Mouse (Mus musculus) liver, embryonic 16.5 days (tissue): Measurements from ENCODE around the gene Sertad4. TPM values are rescaled to one million over a fixed set of nuclear protein-coding genes. Genes with fewer than 3 reads are reported as not detected.

Experiments used
- ATAC-seq: fragments of 200-750 bp; cut with Nextera tagmentation; 2 replicates; pipeline ENCODE4 v1.8.0; 2017; ENCODE audit warnings: low read depth, mild to moderate bottlenecking, moderate number of reproducible peaks, moderate library complexity
- H3K27ac ChIP-seq: fragments of 300-500 bp; sonication (generic); 2 replicates; pipeline ENCODE4 v1.5.1; 2014; ENCODE audit warnings: mild to moderate bottlenecking, low read length
- H3K27me3 ChIP-seq: fragments of 300-500 bp; sonication (generic); 2 replicates; pipeline ENCODE4 v1.6.1; 2014; ENCODE audit warnings: low read depth, low read length, mixed read lengths; ENCODE audit not compliant: control insufficient read depth, insufficient read depth
- H3K36me3 ChIP-seq: fragments of 300-500 bp; sonication (generic); 2 replicates; pipeline ENCODE4 v1.6.1; 2014; ENCODE audit warnings: mild to moderate bottlenecking; ENCODE audit not compliant: control insufficient read depth, insufficient read depth
- H3K4me1 ChIP-seq: fragments of 300-500 bp; sonication (generic); 2 replicates; pipeline ENCODE4 v1.6.1; 2014; ENCODE audit warnings: low read depth, low read length, mixed read lengths; ENCODE audit not compliant: control insufficient read depth
- H3K4me2 ChIP-seq: fragments of 300-500 bp; sonication (generic); 2 replicates; pipeline ENCODE4 v1.6.1; 2014; ENCODE audit warnings: low read depth, low read length, mixed read lengths
- H3K4me3 ChIP-seq: fragments of 300-500 bp; sonication (generic); 2 replicates; pipeline ENCODE4 v1.5.1; 2014; ENCODE audit warnings: low read depth, mild to moderate bottlenecking, low read length
- H3K9ac ChIP-seq: fragments of 300-500 bp; sonication (generic); 2 replicates; pipeline ENCODE4 v1.6.1; 2014; ENCODE audit warnings: low read depth, low read length
- H3K9me3 ChIP-seq: fragments of 300-500 bp; sonication (generic); replicated peaks from 2 replicates; pipeline ENCODE4 v1.6.1; 2016; ENCODE audit warnings: low read length; ENCODE audit not compliant: control insufficient read depth
- WGBS: fragments of 180-500 bp; shearing (Covaris S2); extraction: QIAGEN DNeasy Blood & Tissue Kit; methylation state at CpG from one replicate; pipeline ENCODE4 v1.1.7; 2014; ENCODE audit not compliant: insufficient replicate concordance; 5-methylcytosine and 5-hydroxymethylcytosine counted together
- polyA plus RNA-seq: library from polyadenylated mRNA; unstranded; fragments of >200 nt; fragmentation: Nextera tagmentation; extraction: Ambion mirVana; gene quantifications from 2 replicates; pipeline ENCODE4 v1.2.1, GENCODE M21; 2015

Gene Sertad4
- polyA plus RNA-seq, 1 experiment from 2014 or later, result 0.22 TPM

DNA sequence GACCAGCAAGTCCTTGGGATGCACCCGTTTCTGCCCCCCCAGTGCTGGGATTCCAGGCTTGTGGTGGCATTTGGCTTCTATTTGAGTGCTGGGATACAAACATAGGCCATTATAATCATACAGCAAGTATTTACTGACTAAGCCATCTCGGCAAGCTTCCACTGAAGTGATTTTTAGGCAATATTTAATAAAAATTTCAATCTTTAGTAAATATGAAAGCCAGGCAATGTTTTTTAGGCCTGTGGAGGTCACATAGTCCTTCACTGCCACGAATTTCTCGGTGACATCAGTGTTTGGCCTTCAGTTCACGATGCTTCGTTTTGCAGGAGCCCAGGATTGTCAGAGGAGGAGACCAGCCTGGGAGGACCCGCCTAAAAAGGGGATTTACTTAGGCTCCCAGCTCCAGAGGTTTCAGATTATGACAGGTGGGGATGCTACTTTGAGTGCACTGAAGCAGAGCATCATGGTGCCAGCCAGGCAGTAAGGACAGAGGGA, 23.6 kb upstream of the Sertad4 start:
- Histone ChIP-seq H3K9ac (no peak overlapping the region), H3K4me2 (no peak overlapping the region), H3K27ac (no peak overlapping the region), H3K4me3 (no peak overlapping the region), H3K27me3 (no peaks in the 10 kb centered on the region), H3K36me3 (no peaks in the 10 kb centered on the region), H3K9me3 (no peaks in the 10 kb centered on the region), H3K4me1 (no peaks in the 10 kb centered on the region)
- WGBS, result 65% methylated on average over 7 of the region's 7 CpGs
- ATAC-seq, result no peak

DNA sequence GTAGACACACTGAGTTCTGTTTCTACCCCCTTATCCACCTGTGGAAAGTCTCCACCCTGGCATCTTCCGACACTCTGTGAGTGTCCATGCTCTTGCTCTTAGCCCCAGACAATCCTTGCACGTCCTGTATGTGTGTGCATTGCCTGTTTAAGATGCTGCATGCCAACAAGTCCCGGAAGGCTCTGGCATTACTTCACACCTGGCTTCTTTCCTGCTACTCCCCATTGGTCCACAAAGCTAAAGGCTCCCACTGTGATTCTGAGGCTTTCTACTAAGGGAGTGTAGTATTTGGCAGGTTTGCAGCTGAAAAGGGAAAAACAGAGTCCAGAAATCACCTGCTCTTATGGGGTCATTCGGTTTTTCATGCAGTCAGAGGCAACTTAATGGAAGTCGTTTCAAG, 17.3 kb upstream of the Sertad4 start:
- H3K27ac ChIP-seq, result no peak overlapping the region
- no peaks in the 10 kb centered on the region for H3K27me3 ChIP-seq
- no peak overlapping the region for H3K4me3 ChIP-seq
- ATAC-seq, result no peak
- no peaks in the 10 kb centered on the region for H3K4me1 ChIP-seq
- no peaks in the 10 kb centered on the region for H3K9me3 ChIP-seq
- no peaks in the 10 kb centered on the region for H3K36me3 ChIP-seq
- no peak overlapping the region for H3K9ac ChIP-seq
- no peak overlapping the region for H3K4me2 ChIP-seq
- WGBS, result 52% methylated on average over 5 of the region's 5 CpGs

DNA sequence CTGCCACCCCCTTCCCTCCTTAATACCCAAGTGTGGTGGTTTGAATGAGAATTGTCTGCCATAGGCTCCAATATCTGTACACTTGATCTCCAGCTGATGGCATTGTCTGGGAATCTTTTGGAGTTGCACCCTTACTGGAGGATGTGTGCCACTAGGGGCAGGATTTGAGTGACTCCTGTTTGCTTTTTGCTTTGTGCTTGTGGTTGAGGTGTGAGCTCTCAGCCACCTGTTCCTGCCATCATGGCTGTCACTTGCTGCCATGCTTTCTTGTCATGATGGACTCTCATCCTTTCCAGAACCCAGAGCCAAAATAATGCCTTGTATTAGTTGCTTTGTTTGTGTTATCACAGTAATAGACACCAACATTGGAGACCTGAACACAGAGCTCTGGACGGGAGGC, 14.2 kb upstream of the Sertad4 start:
- Histone ChIP-seq H3K4me3 (no peak overlapping the region), H3K4me2 (no peak overlapping the region), H3K27ac (no peak overlapping the region), H3K4me1 (no peaks in the 10 kb centered on the region), H3K27me3 (no peaks in the 10 kb centered on the region), H3K9me3 (no peaks in the 10 kb centered on the region), H3K9ac (no peak overlapping the region), H3K36me3 (no peaks in the 10 kb centered on the region)
- 45% methylated on average over 1 of the region's 1 CpGs for WGBS
- no peak for ATAC-seq

DNA sequence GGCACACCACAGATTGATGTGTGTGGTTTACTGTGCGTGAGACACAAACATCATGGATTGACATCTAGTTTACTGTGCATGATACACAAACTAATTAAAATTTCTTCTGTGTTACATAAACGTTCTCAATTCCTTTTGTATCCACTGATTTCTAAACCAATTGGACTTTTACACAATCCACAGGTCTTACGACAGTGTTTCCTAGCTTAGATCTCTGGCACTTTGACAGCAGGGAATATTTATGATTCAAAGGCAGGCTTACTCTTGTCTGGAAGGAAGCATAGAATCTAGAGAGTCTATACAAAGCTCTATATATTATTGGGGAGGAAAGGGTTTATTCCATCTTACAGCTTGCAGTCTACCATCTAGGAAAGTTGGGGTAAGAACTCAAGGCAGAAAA, 8.9 kb upstream of the Sertad4 start:
- ATAC-seq, result no peak
- Histone ChIP-seq H3K27ac (no peak overlapping the region), H3K36me3 (no peaks in the 10 kb centered on the region), H3K4me3 (no peak overlapping the region), H3K4me1 (no peaks in the 10 kb centered on the region), H3K4me2 (no peak overlapping the region), H3K9ac (no peak overlapping the region), H3K9me3 (no peaks in the 10 kb centered on the region), H3K27me3 (no peaks in the 10 kb centered on the region)
- 40% methylated on average over 3 of the region's 3 CpGs for WGBS

DNA sequence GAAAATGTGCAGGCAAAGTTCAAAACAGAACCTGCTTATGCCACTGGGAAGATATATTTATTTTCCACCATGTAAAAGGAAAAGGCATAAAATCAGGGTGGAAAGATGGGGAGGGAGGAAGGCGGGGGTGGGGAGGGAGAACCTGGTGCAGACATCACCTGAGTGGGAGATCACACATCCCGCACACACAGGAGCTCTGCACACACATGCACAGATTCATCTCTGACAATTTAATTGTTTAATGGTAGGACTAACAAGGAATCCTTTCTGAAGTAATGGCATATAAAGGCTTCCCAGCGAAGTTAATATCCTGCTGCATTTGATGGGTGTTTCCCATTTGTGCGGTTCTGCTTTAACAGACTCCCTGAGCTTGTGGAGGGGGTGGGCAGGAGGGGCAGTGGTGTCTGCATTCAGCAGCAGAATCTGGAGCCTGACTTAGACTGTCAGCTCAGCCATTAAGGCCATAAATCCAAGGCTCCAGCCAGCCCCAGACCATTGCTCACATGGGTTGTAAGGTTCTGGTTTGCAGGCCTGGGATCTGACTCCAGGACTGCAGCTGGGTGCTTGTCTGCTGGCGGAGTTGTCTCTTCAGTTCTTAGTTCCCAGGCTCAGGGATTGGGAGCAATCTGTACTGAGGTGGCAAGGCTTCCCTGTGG, 5.9 kb upstream of the Sertad4 start:
- no peak for ATAC-seq
- H3K27me3 ChIP-seq, result peaks cover 12% of the 10 kb centered on the region
- H3K9ac ChIP-seq, result no peak overlapping the region
- H3K4me3 ChIP-seq, result no peak overlapping the region
- 56% methylated on average over 5 of the region's 5 CpGs for WGBS
- H3K4me1 ChIP-seq, result no peaks in the 10 kb centered on the region
- H3K4me2 ChIP-seq, result no peak overlapping the region
- no peaks in the 10 kb centered on the region for H3K36me3 ChIP-seq
- no peaks in the 10 kb centered on the region for H3K9me3 ChIP-seq
- no peak overlapping the region for H3K27ac ChIP-seq

DNA sequence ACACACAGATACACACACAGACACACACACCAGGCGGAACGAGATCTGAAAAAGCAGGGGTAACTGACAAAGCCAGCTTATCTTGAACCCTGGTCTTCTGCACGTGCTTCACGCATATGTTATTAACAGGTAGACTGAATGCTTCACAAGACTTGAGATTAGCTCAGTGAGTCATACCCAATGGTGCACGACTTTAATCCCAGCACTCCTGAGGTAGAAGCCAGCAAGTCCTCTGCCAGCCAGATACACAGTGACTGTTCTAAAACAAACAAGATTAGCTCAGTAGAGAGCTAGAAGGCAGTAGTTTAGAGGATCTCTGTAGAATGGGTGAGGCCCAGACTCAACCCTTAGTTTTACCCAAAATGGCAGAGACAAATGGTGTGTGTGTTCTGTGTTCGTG, 4.7 kb upstream of the Sertad4 start:
- H3K4me2 ChIP-seq, result no peak overlapping the region
- no peaks in the 10 kb centered on the region for H3K4me1 ChIP-seq
- peaks cover 24% of the 10 kb centered on the region for H3K27me3 ChIP-seq
- H3K9ac ChIP-seq, result no peak overlapping the region
- H3K9me3 ChIP-seq, result no peaks in the 10 kb centered on the region
- no peaks in the 10 kb centered on the region for H3K36me3 ChIP-seq
- ATAC-seq, result no peak
- H3K27ac ChIP-seq, result no peak overlapping the region
- 43% methylated on average over 6 of the region's 6 CpGs for WGBS
- no peak overlapping the region for H3K4me3 ChIP-seq

DNA sequence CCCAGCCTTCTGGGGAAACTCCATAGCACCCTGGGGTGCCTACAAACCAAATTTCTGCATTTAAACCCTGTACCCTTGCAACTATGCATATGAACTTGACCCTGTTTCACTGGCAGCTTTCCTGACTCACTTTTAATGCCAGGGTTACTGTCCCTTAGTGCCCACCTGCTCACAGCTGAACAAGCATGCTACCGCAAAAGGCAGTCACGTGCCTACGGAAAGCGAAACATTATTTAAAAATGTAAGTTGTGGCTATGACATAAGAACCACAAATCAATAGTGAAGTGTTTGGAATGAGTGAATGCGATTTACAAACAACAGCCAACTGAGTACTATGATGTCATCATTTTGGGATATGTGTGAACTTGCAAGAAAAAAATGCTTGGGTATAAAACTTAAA, 2.0 kb upstream of the Sertad4 start:
- Histone ChIP-seq H3K9ac (no peak overlapping the region), H3K36me3 (no peaks in the 10 kb centered on the region), H3K4me1 (no peaks in the 10 kb centered on the region), H3K27me3 (peaks cover 51% of the 10 kb centered on the region), H3K27ac (no peak overlapping the region), H3K4me2 (no peak overlapping the region), H3K9me3 (no peaks in the 10 kb centered on the region), H3K4me3 (no peak overlapping the region)
- 75% methylated on average over 5 of the region's 5 CpGs for WGBS
- ATAC-seq, result no peak

DNA sequence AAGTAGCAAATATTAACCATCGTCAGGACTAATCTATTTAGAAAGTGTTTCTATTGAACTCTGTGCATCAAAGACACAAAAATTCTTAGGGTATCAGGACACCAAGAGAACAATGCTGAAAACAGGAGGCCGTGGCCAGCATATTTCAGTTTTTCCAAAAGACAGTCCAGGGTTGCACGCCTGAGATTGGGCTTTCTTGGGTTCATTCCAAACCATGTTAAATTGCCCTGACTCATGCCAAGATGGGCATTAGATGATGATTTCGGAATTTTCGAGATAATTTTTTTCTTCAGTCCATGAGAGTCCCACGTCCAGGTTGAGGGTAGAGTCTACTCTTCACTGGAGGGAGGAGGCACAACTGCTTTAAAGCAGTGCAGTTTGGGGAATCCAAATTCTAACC, 1.4 kb upstream of the Sertad4 start:
- Histone ChIP-seq H3K9me3 (no peaks in the 10 kb centered on the region), H3K36me3 (no peaks in the 10 kb centered on the region), H3K4me3 (no peak overlapping the region), H3K9ac (no peak overlapping the region), H3K4me1 (no peaks in the 10 kb centered on the region), H3K4me2 (no peak overlapping the region), H3K27ac (no peak overlapping the region), H3K27me3 (peaks cover 56% of the 10 kb centered on the region)
- ATAC-seq, result no peak
- WGBS, result 55% methylated on average over 6 of the region's 6 CpGs

DNA sequence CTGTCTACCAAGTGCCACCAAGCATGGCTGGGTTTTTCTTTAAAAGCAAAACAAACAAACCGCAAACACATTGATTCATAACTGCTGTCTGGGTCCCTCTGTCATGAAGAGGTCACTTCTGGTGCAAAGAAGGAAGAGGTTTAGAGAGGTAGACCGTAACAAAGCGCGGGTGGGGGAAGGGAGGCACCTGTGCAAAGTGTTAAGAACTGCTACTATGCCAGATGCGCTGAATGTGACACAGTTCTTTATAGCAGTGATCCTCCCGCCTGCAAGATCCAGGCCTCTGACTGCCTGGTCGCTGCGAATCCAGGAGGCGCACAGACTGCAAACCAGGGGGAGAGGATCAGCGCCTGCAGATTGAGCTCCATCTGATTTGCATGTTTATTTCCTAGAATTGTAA, 855 bp upstream of the Sertad4 start:
- WGBS, result 17% methylated on average over 10 of the region's 10 CpGs
- ATAC-seq, result no peak
- no peak overlapping the region for H3K27ac ChIP-seq

More for the DNA sequence above, 855 bp upstream of the Sertad4 start:
- peaks cover 61% of the 10 kb centered on the region for H3K27me3 ChIP-seq
- no peaks in the 10 kb centered on the region for H3K36me3 ChIP-seq
- H3K4me1 ChIP-seq, result no peaks in the 10 kb centered on the region
- no peak overlapping the region for H3K4me3 ChIP-seq
- no peak overlapping the region for H3K9ac ChIP-seq
- no peak overlapping the region for H3K4me2 ChIP-seq
- H3K9me3 ChIP-seq, result no peaks in the 10 kb centered on the region
